Mouse (Mus musculus) layer of hippocampus, adult 18-20 months (tissue): ENCODE data around the gene Pam16. TPM values are rescaled to one million over a fixed set of nuclear protein-coding genes. Genes with fewer than 3 reads are reported as not detected.
"Not testable (repeated sequence)": the region's sequence is repeated elsewhere in the genome, so short reads cannot be mapped to it uniquely, and the experiment has no call there.

Experiments
- DNase-seq, 2 experiments: peaks; one replicate each; pipeline ENCODE4 v3.0.0; 2022; ENCODE audit warnings: low spot score in 2 of 2
- total RNA-seq, 2 experiments: library from RNA; stranded (reverse); gene quantifications; 2 replicates each; pipeline ENCODE4 v1.2.3; 2021

Pam16 gene
- total RNA-seq, 2 experiments from 2014 or later = 79.8 to 81.0 TPM

DNA sequence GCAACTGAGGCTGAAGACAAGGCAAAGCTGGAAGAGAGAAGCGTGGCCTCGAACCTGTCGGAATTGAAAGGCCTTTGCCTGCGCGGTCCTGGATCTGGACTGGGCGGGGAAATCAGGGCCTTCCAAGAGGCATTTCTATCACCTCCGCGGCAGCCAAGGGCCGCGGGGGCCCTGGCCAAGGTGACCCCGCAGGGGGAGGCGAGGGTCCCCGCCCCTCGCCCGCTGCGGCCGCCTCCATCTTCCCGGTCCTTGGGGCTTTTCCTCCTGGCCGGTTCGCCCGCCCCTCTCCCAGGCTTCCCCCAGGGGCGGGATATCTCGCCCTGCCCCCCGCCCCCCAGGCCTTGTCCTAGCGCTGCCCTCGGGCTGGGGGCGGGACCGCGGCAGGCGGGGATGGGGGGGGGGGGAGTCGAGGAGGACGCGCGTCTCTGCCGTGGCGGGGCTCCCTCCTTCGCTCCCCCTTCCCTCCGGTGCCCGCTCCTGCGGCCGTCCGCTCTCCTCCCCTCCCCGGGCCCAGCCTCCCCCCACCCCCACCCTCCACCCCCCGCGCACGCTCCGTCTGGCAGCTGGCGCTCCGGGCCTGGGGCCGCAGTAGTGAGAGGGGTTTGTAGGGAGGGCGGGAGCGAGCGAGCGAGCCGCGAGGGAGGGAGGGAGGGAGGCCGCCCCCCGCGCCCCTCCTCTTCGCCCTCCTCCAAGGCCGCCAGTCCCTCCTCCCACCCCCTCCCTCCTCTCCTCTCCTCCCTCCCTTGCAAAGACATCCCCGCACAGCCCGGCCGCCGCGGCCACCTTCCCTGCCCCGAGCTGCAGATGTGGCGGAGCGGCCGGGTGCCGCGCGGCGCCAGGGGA, 30.6 kb downstream of the Pam16 start, which contains the start of gene Glis2:
TSS of gene Glis2 (plus strand) at position 743 of the 843 bp plus-strand sequence.
- no peak for DNase-seq

- DNase-seq = peak in 1 of 2 experiments; percentile 69
Observed at GRCm38 (mm10) chr16:4592909-4593875, 31.6 kb downstream of the Pam16 start.

- DNase-seq = no peak
Observed at GRCm38 (mm10) chr16:4590236-4590635, 34.6 kb downstream of the Pam16 start.

- no peak for DNase-seq
Observed at GRCm38 (mm10) chr16:4587516-4588210, 37.1 kb downstream of the Pam16 start.

DNA sequence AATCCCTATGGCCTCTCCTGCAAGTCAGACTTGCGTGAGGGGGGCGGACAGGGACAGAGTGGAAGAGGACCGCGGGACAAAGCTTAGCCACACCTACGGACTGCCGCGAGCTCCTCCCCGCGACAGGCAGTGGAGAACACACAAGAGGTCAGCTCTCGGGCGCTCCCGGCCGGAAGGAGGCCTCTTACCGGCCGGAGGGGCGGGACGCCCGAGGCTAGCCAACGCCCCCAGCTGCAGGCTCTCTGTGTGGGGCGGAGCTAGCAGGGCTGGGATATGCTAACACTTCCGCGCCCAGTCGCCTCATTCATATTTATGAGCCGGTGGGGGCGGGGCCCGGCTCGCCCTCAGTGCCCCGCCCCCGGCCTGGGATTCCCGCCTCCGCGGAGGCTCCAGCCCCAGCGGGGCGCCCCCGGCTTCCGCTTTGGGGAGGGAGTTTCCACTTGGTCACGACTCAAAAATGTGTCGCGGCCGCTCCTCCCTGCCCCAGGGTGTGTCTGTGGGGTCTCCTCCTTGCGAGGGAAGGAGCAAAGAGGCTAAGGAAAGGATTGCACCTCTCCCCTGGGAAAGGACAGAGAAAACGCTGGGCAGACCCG, 38.2 kb downstream of the Pam16 start:
- DNase-seq = peak; percentile 72 to 87

DNA sequence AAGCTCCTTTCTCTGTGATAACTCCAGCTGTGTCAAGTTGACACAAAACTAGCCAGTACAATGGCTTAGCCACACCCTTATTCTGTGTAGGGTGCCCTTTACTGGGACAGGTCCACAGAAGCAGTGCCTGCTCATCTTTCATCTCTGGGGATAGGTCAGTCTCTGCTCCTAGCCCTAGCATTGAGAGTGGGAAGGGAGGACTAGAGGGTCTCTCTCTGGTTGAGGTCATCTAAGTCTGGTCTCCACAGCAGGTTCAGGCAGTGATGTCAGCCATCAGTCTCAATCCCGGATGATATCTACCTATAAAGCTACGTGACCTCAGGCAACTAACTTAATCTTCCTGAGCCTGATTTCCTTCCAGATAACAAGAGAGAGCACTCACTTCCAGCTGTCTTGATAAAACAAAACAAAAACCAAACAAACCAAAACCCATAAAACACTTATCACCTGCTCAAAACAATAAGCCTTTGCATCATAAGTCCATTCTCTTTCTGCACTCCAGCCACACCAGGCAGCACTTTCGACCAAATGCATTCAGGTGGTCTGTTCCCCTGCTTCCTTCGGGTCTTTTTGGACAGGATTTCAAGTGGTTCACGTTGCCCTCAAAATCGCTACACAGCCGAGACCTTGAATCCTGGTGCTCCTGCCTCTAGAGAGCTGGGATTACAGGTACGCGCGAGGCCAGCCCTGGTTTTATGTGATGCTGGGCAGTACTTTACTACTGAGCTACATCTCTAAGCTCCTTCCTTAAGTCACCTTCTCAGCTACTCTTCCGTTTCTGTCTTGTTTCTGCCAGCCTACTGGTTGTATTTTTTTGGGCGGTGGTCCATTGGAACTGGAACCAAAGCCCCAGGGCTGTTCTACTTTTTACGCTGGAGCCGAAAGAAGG, 38.9 kb downstream of the Pam16 start:
- no peak for DNase-seq

DNA sequence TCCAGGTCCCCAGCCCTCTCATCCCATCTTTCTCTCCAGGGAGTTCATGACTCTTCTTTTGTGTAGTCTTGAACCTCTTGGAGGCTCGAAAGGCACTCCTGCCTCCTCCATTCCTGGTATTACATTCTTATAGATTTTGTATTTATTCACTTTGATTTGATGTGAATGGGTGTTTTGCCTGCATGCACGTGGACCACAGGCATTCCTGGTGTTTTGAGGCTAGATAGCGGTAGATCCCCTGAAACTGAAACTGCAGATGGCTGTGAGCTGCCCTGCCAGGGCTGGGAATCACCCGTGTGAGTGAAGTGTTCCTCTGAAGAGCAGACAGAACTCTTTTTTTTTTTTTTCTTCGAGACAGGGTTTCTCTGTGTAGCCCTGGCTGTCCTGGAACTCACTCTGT, 40.4 kb downstream of the Pam16 start:
- no peak for DNase-seq

GRCm38 (mm10) chr16:4583807-4584206, 41.0 kb downstream of the Pam16 start:
- no peak for DNase-seq

DNA sequence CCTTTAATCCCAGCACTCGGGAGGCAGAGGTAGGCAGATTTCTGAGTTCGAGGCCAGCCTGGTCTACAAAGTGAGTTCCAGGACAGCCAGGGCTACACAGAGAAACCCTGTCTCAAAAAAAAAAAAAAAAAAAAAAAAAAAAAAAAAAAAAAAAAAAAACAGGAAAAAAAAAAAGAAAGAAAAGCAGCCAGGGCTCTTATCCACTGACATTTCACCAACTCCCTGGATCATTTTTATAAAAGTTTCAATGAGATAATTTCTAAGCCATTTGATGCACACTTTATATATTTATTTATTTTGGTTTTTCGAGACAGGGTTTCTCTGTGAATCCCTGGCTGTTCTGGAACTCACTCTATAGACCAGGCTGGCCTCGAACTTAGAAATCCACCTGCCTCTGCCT, 43.6 kb downstream of the Pam16 start:
- not testable (repeated sequence) for DNase-seq

DNA sequence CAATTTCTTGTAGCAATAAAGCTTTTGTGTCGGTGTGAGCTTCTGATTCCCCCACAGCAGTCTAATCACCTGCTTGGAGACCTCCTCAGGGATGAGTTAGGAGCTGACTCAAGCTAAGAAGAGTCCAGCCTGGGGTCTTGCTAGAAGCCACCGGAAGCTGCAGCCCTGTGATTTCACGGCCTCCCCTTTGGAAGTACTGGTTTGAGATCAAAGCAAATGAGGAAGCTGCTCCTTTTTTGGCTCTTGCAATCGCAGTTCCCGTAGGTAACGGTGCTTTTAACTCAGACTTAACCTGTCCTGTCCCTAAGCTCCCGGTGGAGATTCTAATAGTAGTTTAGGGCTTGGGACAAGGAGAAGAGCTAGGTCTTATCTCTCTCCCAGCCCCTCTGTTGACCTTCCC, 46.2 kb downstream of the Pam16 start:
- DNase-seq = no peak

GRCm38 (mm10) chr16:4576873-4577272, 47.9 kb downstream of the Pam16 start:
- no peak for DNase-seq

DNA sequence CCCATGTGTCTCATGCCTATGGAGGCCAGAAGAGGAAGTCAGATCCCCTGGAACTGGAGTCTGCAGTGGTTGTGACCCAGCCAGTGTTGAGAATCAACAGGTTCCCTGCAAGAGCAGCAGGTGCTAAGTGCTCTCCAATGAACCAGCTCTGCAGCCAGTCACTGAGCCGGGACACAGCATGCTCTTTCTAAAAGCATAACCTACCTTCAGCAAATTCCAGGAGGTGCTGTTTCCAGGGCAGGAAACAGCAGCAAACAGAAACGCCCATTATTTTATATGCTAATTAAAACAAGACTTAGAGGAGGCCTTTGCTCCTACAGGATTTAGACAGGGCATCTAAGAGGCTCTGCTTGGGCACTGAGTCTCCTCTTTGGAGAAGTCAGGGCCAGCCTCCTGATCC, 48.8 kb downstream of the Pam16 start:
- no peak for DNase-seq

- DNase-seq = no peak
Observed at GRCm38 (mm10) chr16:4570737-4571136, 54.1 kb downstream of the Pam16 start.

DNA sequence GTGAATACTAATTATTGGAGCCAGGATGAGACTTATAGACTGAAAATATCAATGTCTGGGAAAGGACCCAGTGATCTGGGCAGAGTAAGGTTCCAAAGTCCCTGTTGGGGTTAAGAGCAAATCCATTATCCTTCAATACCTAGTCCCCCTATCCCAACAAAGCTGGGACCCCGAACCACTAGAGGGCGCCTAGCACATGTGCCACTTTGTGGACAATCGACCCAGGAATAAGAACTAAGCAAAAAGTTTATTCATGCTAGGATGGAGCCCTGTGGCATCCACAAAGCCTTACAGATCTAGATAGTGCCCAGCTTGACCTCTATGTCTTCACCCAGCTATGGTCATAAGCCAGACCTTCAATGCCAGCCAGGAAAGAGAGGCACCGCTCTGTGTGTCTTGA, 56.9 kb downstream of the Pam16 start:
- DNase-seq = peak; percentile 53 to 81

Other genes with a start within 250 kb of the Pam16 start
- gene Adcy9, start 204.5 kb downstream of the Pam16 start, total RNA-seq = 100 to 1,000 TPM in 1 of 2 experiments, 10 to 100 TPM in 1; 99.4 to 106 TPM
- gene Srl, start 83.2 kb downstream of the Pam16 start, total RNA-seq = 10 to 100 TPM; 10.0 to 10.3 TPM
- 1 to 10 TPM; 5.3 TPM for gene Tfap4, start 65.1 kb downstream of the Pam16 start, total RNA-seq
- 10 to 100 TPM in 1 of 2 experiments, 1 to 10 TPM in 1; 9.8 to 15.4 TPM for gene Glis2, start 30.3 kb downstream of the Pam16 start, total RNA-seq
- 1 to 10 TPM; 4.5 to 5.3 TPM for gene Vasn, start 15.0 kb upstream of the Pam16 start, total RNA-seq
- gene Dnaja3, start 15.0 kb upstream of the Pam16 start, total RNA-seq = 10 to 100 TPM; 66.1 to 66.9 TPM
- gene Coro7, start 54.8 kb upstream of the Pam16 start, total RNA-seq = 10 to 100 TPM; 79.0 to 95.7 TPM
- 10 to 100 TPM; 17.7 to 18.0 TPM for gene Nmral1, start 94.4 kb upstream of the Pam16 start, total RNA-seq
- 100 to 1,000 TPM in 1 of 2 experiments, 10 to 100 TPM in 1; 94.2 to 105 TPM for gene Hmox2, start 101.4 kb upstream of the Pam16 start, total RNA-seq
- 100 to 1,000 TPM; 241 to 246 TPM for gene Cdip1, start 165.3 kb upstream of the Pam16 start, total RNA-seq
- not detected for gene 4930562C15Rik, start 210.4 kb upstream of the Pam16 start, total RNA-seq